Mouse (Mus musculus) bone marrow macrophage, adult 2 months (primary cell): ENCODE results near the gene Tmem184a.

Experiments
- CTCF ChIP-seq: IDR thresholded peaks from 2 replicates; pipeline ENCODE4 v1.5.1; 2012; ENCODE audit warnings: low read depth, mild to moderate bottlenecking, low read length, moderate library complexity
- POLR2A ChIP-seq: IDR thresholded peaks from 2 replicates; pipeline ENCODE4 v1.6.1; 2012; ENCODE audit warnings: mild to moderate bottlenecking, low read depth, low read length, borderline replicate concordance

GRCm38 (mm10) chr5:139830734-139831133, 11.0 kb upstream of the Tmem184a start:
- TF ChIP-seq POLR2A: no peak
- TF ChIP-seq CTCF: no peak
